Mouse (Mus musculus) thymus, postnatal 10 days (tissue): Measurements from ENCODE around the gene Ugt1a9.

Source experiments
- DNase-seq, 2 experiments: peaks; one replicate each; pipeline ENCODE4 v3.0.0; 2021; ENCODE audit warnings: low spot score in 2 of 2

Gene Ugt1a9

DNA sequence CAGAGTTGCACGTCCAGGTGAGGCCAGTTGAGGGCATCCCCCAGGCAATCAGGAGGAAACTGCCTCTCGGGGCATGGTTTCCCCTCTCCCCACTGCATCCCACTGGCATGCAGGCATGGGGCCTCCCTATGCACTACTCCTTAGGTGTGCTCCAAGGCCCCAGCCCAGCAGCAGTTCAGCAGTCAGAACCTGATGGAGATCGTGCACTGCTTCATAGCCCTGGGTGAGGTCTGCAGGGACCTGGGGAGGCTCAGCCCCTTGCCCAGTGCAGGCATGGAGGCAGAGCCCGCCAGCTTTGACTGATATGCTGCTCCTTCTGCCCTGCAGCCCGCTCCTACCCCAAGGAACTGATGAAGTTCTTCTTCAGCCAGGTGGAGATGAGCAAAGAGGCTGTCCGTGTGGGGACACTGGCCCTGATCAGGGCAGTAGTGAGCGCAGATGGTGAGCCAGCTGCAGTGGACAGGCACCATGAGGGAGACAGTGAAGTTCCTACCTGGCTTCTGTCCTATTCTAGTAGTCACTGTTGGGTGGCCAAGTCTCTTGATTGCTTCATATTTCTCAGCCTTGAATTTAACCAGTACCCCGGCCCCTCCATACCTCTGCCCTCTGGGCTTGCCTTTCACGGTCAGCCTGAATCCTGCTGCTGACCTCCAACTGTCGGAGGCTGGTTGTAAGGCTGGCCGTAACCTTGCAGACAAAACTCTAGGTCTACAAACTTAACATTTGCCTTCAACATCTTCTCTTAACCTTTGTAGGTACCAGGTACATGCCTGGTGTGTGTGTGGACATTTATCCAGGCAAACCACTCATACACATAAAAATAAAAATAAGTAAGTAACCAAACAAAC lies 164.7 kb downstream of the Ugt1a9 start:
- no peak for DNase-seq

DNA sequence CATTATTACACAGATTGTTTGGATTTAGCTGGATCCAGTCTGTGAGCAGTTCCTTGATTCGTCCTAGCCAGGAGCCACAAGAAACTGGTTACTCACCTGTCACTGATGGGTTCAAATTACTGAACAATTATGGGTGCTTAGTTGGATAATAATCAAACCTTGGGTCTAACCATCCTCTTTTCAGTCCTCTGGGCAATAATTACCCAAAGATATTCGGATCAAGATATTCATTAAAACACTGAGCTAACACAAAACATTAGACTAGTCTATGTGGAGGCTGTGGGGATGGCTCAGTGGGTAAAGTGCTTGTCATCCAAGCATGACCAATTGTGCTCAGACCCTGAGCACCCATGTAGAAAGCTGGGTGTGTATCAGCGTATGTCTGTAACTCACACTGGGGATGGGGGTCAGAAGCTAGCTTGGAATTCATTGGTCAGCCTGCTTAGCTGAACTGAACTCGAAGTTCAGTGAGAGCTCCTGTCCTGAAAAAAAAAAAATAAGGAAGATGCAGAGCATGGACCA lies 165.4 kb downstream of the Ugt1a9 start:
- no peak for DNase-seq

DNA sequence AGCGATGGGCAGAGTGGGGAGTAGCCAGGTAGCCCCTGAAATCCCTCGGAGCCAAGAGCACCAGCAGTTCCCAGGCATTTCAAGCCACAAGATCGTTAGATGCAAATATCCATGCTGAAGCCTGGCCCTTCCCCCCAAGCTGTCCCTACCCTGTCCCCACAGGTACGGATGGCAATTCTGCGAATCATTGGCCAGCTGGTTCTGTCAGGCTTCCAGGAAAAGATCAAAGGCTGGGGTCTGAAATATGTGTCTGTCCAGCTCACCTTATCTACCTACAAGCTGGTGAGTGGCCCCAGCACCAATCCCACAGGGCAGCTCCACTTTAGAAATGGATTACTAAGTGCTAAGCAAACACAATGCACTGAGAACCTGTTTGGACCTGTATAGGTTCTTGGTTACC lies 166.7 kb downstream of the Ugt1a9 start:
- no peak for DNase-seq

DNA sequence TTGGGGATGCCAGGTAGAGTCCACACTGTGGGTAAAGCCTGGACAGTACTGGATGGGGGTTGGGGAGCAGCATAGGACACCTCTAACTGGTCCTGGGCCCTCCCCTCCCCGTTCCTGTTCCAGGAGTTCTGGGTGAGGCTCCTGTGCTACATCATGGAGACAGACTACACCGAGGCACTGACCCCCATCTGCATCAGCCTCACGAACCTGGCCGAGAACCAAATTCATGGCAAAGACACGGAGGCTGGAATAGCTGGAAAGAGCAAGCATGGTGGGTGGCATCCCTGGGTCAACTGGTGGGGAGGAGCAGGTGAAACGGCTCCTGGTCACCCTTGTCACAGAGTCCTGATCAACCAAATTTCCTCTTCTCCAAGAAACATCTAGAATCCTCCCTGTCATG lies 168.2 kb downstream of the Ugt1a9 start:
- no peak for DNase-seq

DNA sequence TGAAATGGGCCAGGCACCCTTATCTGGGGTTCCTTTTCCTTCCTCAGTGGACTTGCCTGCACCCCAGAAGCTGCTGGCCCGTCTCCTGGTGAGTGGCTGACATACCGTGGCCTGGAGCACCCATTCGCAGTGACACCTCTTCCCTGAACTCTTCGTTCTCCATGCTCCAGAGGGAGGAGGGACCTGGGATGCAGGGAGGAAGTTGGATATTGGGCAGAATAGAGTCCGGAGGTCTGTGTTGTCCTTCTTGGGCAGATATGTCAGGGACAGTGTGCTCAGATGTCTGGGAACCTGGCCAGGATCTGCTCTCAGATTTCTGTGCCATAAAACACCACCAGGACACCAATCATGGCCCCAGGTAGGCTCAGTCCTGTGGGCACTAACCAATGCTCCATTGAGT lies 169.5 kb downstream of the Ugt1a9 start:
- no peak for DNase-seq

DNA sequence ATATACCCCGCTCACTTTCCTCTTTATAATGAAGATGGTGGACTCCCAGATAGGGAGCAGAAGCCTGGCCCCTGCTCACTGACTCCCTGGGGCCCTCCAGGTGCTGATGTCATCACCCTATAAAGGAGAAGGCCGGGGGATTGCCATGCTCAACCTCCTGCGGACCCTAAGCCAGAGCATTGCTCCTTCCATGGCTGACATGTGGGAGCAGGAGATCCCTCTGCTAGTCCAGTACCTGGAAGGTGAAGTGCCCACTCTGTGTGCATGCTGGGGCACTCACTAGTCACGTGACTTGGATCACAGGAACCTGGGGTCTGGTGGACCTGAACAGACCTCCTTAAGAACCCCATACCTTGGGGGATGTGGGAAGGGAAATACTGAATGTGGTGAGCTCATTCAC lies 170.0 kb downstream of the Ugt1a9 start:
- DNase-seq: no peak

DNA sequence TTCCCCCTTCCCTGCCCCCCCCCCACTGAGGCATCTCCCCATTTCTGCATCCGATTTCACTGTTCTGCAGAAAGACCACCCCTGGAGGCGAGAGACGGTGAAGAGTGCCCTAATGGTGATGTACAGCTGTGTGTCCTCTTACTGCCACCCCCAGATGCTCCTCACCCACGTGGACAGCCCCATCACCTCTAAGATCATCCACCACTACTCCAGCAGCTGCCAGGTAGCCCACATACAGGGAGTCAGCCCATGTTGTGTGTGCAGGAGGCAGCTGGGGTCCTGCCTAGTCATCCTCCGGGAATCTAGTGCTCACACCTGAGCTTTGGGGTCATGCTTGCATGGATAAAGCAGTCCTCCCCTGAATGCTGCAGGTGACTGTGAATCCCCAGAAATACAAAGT lies 173.3 kb downstream of the Ugt1a9 start:
- DNase-seq: no peak

DNA sequence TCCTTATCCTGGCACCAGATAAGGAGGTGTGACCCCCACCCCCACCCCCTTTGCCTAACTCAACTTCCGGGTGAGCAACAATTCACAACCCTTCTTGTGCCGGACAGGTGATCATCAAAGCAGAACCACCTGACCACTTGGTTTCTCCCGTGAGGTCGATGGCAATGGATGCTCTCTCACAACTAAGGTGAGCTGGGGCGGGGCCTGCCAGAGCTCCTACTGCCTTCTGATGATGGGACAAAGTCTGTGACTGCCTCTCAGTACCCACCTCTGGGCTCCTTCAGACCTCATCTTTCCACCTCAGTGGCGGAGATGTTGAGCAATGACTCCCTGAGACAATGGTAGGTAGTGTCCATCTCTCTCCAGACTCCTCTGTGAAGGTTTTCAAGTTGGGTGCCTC lies 175.3 kb downstream of the Ugt1a9 start:
- no peak for DNase-seq

DNA sequence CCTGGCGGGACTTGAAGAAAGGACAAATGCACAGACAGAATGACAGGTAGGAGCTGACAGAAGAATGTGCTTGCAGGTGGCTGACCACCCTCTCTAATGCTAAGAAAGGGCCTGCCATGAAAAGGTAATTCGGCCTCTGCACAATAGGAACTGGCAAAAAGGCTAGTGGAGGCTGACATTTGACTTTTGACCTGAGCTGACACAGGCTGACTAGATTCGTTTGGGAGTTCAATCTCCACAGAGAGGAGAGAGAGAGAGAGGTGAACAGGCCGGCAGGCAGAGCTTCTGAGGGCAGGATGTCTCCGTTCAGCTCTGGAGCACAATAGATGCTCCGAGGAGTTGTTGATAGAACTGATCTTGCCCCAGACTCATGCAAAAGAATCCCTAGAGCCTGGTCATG lies 175.8 kb downstream of the Ugt1a9 start:
- DNase-seq: no peak

DNA sequence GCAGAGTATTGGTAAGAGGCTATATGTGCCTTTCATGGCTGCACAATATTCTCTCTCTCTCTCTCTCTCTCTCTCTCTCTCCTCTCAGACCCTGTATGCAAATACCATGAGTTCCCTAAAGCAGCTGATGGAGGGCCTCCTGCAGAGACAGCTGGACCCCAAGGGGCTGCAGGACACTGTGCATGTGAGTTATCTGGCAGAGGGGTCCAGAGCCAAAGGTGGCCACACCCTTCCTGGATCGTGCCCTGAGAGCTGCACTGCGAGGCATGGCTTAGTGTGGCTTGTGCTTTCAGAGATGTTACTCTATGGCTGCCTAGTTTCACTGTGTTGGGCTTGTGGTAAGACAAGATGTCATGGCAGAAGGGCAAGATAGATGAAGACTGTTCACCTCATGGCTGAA lies 177.1 kb downstream of the Ugt1a9 start:
- no peak for DNase-seq

DNA sequence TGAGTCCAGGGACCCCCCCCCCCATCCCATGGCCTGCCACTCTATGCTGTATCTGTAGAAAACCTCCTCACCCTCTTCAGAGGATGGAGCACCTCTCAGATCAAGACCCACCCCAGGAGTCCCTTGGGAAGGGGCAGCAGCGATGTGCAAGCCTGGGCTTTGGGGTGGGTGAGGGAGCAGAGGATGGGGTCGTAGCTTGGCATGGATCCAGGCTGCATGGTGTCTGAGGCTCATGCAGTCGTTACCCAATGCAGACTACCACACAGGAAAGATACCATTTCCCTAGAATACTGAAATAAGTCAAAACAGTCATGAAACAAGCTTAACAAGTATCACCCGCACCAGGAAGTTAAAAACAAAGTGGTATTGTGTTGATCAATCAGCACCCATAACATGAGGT lies 178.1 kb downstream of the Ugt1a9 start:
- no peak for DNase-seq

DNA sequence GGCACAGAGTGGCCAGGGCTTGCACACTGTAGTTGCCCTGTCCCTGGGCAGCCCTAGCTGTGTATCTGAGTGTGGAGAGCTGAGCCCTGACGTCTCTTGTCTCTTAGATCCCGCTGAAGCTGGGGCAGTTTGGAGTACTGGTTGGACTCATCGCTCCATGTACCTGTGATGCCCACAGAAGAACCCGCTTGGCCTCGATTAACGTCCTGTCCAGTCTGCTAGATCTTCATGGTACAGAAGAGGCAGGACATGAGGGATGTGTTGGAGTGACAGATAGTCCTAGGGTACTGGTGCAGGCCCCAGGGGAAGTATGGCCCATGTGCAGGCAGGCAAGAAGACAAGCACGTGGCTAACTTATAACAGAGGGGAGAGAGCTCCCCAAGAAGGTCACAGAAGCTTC lies 179.0 kb downstream of the Ugt1a9 start:
- DNase-seq: no peak

DNA sequence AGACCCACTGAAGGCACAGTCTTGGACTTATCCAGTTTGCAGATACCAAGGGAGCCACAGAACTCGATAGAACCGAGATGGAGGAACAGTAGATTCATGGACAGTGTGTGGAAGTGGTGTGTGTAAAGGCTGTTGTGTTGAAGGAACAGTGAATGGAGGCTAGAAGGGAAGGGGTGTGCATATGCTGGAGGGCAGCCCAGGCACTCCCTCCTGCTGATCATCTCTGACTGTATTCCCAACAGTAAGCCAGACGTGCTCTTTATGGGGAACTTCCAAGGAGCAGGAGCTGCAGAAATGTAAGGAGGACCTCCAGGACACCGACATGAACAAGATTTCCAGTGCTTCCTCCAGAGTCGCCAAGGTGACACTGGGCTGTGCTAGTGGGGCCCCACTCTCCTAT lies 179.4 kb downstream of the Ugt1a9 start:
- no peak for DNase-seq

DNA sequence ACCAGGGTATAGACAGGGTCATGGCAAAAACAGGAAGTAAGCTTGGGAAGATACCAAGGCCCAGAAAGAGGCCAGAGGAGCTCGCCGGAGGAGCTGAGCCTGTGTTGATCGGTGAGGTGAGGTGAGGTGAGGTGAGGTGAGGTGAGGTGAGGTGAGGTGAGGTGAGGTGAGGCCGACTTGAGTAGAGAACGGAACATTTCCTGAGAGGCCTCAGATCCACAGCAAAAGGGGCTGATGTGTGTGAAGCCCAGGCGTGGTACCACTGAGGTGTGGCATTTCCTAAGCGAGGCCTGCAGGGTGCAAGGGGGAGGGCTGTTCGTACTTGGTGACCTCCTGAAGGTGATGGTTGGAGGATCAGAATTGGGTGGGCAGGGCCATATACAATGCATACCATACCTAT lies 182.5 kb downstream of the Ugt1a9 start:
- DNase-seq: no peak

DNA sequence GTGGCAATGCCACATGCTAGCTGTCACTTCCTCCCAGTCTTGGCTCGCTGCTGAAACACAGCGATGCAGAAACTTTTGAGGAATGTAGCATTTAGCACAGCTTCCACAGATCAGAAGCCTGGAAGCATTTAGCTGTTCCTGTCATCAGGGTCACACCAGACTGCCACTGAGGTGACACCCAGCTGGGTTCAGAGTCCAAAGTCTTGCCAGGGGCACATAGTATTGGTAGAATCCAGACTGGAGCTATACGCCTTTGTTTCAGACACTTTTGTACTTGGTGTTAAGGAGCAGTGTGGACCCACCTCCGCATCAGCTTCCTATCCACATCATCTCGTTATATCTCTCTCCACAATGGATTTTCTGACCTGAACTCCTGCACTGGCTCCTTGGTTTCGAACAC lies 182.9 kb downstream of the Ugt1a9 start:
- DNase-seq: no peak

DNA sequence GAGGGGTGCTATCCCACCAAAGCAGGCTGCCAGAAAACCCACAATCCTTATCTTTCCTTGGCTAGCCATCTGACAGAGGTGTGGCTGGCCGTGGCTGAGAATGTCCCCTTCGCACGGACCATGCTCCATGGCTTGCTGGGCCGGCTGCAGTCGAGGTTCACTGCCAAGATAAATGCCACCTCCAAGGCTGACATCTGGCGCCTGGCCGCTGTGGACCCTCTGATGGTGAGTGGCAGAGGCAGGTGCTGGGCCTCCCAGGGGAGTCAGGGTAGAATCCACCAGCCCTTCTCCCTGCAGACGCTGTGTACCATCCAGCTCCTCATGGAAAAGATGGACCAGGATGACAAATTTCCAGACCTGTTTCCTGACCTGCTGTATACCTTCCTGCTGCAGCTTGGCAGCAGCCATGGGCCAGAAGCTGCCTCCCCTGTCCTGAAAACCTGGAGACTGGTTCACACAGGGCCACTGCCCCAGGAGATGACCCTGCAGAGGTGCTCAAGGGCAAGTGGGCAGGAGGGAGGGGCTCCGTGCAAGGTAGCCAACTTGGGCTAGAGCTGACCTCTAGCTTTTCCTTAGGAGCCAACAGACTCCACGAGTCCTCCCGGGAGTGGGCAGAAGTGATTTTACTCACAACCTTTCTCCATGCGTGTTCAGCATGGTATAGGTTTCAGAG lies 184.3 kb downstream of the Ugt1a9 start:
- no peak for DNase-seq

DNA sequence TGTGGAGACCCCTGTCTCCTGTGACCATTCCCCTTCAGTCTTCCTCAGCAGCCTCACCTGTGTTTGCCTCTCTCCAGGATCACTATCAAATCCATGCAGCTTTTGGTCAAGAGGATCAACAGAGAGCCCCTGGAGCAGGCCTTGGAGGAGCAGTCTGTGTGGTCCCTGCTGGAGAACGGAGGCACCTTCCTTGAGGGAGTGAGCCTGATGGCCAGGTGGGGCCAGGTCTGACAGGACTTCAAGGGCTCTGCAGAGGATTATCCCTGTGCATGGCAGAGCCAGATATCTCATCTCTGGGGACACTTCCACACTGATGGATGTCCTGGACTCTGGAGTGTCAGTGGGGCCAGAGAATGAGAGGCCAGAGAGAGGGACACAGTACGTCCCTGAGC lies 184.9 kb downstream of the Ugt1a9 start:
- no peak for DNase-seq

DNA sequence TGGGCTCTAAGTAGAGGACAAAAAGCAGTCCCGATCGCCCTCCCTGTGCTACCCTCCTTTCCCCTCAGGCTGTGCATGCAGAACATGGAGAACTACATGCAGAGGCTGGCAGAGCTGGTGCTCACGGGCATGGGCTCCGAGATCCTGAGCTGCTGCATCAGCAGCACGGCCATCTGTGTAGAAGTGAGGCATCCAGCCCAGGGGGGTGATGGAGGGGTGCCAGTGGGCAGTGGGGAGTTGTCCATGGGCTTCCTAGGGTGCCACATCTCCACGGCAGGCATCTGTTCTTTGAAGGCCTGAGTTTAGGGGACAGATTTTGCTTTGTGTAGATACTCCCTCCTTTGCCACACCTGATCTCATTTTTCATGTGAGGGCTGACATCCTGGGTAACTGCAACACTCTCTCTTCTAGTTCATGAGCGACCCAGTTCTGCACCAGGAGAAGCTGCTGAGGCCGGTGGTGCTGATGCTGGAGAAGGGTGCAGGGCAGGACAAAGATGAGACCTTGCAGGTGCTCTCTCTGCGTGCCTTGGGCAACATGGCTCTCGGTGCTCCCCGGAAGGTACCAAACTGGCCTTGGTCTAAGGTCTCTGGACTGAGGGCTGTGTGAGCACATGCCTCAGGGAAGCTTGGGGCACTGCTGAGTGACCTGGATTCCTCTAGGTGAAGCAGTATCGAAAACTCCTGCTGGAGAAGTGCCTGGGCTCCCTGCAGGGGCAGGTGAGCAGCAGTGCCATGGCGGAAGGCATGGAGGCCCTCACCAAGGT lies 185.6 kb downstream of the Ugt1a9 start:
- no peak for DNase-seq

DNA sequence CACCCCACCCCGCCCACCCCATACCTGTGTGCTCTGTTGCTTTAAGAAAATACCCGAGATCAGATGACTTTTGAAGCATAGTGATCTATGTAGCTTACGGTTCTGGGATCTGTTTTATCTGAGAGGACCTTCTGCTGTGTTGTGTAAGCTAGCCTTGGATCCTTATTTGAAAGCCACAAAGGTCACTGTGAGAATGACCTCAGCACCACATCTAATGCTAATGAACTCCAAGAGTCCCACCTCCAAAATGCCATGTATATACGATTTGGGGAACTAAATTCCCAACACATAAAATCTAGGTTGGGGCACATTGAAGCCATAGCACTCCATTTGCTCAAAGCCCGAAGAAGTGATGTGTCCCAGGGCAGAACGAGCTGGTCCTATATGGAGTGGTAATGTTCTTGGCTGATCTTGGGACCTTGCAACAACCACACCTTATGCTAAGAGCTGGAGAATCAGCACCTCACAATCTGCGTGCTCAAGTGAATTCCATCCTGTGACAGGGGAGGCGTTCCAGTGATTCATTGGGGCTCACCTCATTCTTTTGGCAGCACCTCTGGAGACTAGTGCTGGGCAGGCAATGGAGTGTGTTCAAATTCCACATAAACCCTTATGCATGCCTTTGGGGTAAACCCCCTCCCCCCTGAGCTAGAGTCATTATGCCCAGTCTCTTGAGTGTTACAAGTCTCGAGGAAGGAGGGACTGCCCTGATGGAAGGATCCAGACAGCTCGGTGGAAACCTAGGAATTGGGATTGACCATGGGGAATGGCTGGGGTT lies 186.5 kb downstream of the Ugt1a9 start:
- no peak for DNase-seq

DNA sequence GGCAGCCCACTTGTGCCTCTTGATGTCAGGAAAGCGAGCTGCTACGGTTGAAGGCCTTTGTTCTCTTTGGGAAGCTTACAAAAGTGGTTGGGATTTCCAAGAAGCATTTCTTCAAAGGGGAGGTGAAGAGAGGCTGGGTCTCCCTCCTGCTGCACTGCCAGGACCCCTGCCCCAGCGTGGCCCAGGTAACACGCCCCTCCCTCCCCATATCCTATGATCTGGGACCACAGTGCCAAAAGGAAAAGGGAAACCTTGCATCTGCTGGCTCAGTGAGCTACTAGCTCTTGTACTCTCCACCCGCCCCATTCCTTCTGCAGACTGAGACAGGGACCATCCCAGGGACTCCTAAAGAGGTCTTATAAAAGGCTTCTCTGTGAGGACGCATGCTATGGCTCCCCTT lies 187.1 kb downstream of the Ugt1a9 start:
- DNase-seq: no peak

DNA sequence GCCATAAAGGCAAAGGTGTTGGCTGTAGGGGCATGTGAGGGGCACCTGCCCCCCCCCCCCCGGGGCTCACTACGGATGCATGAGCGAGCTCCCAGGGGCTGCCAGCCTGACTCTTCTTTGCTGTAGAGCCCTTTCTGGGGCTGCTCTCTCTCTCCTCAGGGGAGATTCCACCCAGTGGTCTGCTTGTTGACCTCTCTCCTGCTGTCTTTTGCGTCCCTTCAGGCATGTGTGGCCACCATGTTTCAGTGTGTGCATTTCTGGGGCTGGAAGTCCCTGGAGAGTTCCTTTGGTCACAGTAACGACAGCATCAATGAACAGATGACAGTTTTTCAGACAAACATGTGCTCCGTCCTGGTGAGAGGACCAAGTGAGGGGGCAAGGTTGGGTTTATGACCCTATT lies 187.8 kb downstream of the Ugt1a9 start:
- no peak for DNase-seq
